Mouse (Mus musculus) embryonic facial prominence, embryonic 14.5 days (tissue): ENCODE data around the gene Tfpt. TPM values are rescaled to one million over a fixed set of nuclear protein-coding genes. Genes with fewer than 3 reads are reported as not detected.
A peak's percentile ranks its signal among the peaks of the same experiment; 100 is the strongest.

Experiments used
- ATAC-seq: fragments of 200-750 bp; cut with Nextera tagmentation; 2 replicates; pipeline ENCODE4 v1.8.0; 2017; ENCODE audit warnings: low read depth, moderate number of reproducible peaks, moderate TSS enrichment
- DNase-seq: peaks from one replicate; pipeline ENCODE4 v3.0.0-alpha.2; 2015; ENCODE audit warnings: low spot score
- H3K27ac ChIP-seq: fragments of 300-500 bp; sonication (generic); replicated peaks from 2 replicates; pipeline ENCODE4 v1.5.1; 2014; ENCODE audit warnings: low read depth, mild to moderate bottlenecking, low read length, moderate library complexity
- H3K27me3 ChIP-seq: fragments of 300-500 bp; sonication (generic); replicated peaks from 2 replicates; pipeline ENCODE4 v1.6.1; 2014; ENCODE audit warnings: low read length; ENCODE audit not compliant: control insufficient read depth, insufficient read depth
- H3K36me3 ChIP-seq: fragments of 300-500 bp; sonication (generic); 2 replicates; pipeline ENCODE4 v1.6.1; 2014; ENCODE audit warnings: low read length, mixed read lengths; ENCODE audit not compliant: control insufficient read depth, insufficient read depth
- H3K4me1 ChIP-seq: fragments of 300-500 bp; sonication (generic); 2 replicates; pipeline ENCODE4 v1.6.1; 2014; ENCODE audit warnings: antibody characterized with exemption, low read length; ENCODE audit not compliant: control insufficient read depth, insufficient read depth
- H3K4me2 ChIP-seq: fragments of 300-500 bp; sonication (generic); 2 replicates; pipeline ENCODE4 v1.6.1; 2014; ENCODE audit warnings: low read depth, mild to moderate bottlenecking, low read length, moderate library complexity, mixed read lengths
- H3K4me3 ChIP-seq: fragments of 300-500 bp; sonication (generic); 2 replicates; pipeline ENCODE4 v1.5.1; 2014; ENCODE audit warnings: low read depth, mild to moderate bottlenecking, low read length
- H3K9ac ChIP-seq: fragments of 300-500 bp; sonication (generic); 2 replicates; pipeline ENCODE4 v1.6.1; 2014; ENCODE audit warnings: low read depth, mild to moderate bottlenecking, low read length, moderate library complexity, mixed read lengths
- H3K9me3 ChIP-seq: fragments of 300-500 bp; sonication (generic); 2 replicates; pipeline ENCODE4 v1.6.1; 2016; ENCODE audit warnings: low read length; ENCODE audit not compliant: control insufficient read depth
- WGBS: fragments of 180-500 bp; shearing (Covaris S2); extraction: QIAGEN DNeasy Blood & Tissue Kit; methylation state at CpG from one replicate; pipeline ENCODE4 v1.1.7; 2014; 5-methylcytosine and 5-hydroxymethylcytosine counted together
- polyA plus RNA-seq: library from polyadenylated mRNA; unstranded; fragments of >200 nt; fragmentation: Nextera tagmentation; extraction: Ambion mirVana; gene quantifications from 2 replicates; pipeline ENCODE4 v1.2.1, GENCODE M21; 2014

Tfpt gene
- polyA plus RNA-seq, 1 experiment from 2014 or later: 20.5 TPM

DNA sequence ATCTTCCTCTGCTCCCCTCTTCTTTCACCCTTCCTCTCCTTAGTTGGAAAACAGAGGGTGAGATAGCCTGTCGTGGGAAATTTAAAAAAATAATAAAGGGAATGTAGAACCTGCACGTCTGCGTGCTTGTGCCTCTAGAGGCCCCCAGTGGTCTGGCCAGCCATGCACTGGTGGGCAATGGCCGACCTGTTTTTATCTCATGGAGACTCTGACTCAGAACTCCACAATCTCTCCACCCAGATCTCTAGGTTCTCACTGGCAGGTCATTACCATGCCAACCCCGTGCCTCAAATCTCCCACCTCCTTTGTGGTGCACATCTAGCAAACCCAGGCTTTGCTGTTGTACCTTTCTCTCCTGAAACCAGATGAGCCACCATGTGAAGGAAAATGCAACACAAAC is 35.0 kb downstream of the Tfpt start:
- Histone ChIP-seq H3K4me3 (no peak overlapping the region), H3K9me3 (no peaks in the 10 kb centered on the region), H3K27me3 (no peaks in the 10 kb centered on the region), H3K36me3 (no peaks in the 10 kb centered on the region), H3K4me2 (peak overlapping the region; percentile 28), H3K9ac (no peak overlapping the region), H3K4me1 (no peaks in the 10 kb centered on the region), H3K27ac (no peak overlapping the region)
- 15% methylated on average over 5 of the region's 5 CpGs for WGBS
- DNase-seq (no peak), ATAC-seq (no peak)

DNA sequence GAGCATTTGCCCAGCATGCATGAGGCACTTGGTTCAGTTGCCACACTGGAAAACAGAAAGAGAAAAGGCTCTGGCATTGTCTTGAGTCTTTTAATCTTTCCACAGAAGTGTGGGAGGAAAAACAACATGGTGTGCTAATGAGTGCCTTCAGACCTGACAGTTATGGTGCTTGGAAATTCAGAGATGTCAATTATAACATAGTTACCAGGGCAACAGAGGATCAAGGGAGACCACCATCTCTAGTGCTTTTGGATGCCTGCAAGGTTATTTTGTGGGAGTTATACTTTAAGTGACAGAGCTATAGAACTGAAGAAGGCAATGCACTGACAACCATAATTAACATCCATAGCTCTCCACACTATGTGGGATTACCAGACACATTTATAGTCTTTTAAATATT is 35.9 kb downstream of the Tfpt start:
- no peaks in the 10 kb centered on the region for H3K36me3 ChIP-seq
- H3K9me3 ChIP-seq: no peaks in the 10 kb centered on the region
- no peaks in the 10 kb centered on the region for H3K27me3 ChIP-seq
- no peak overlapping the region for H3K4me3 ChIP-seq
- DNase-seq (no peak), ATAC-seq (no peak)
- H3K9ac ChIP-seq: no peak overlapping the region
- H3K4me1 ChIP-seq: no peaks in the 10 kb centered on the region
- H3K4me2 ChIP-seq: no peak overlapping the region
- H3K27ac ChIP-seq: no peak overlapping the region

DNA sequence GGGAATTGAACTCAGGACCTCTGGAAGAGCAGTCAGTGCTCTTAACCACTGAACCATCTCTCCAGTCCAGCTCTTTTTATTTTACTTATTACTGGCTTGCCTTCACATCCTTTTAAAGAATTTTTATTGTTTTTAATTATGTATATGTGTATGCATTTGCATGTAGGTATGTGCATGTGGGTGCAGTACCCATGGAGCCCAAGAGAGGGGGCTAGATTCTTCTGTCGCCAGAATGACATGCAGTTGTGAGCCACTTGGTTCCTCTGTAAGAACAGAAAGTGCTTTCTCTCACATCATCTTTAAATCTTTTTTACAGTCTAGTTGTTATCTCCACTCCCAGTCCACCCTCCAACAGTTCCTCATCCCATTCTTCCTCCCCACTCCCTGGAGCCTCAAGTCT is 38.2 kb downstream of the Tfpt start:
- Histone ChIP-seq H3K9ac (no peak overlapping the region), H3K4me1 (no peaks in the 10 kb centered on the region), H3K36me3 (no peaks in the 10 kb centered on the region), H3K4me3 (no peak overlapping the region), H3K9me3 (no peaks in the 10 kb centered on the region), H3K27me3 (no peaks in the 10 kb centered on the region), H3K27ac (no peak overlapping the region), H3K4me2 (no peak overlapping the region)
- DNase-seq (no peak), ATAC-seq (no peak)
- 80% methylated on average over 1 of the region's 1 CpGs for WGBS

DNA sequence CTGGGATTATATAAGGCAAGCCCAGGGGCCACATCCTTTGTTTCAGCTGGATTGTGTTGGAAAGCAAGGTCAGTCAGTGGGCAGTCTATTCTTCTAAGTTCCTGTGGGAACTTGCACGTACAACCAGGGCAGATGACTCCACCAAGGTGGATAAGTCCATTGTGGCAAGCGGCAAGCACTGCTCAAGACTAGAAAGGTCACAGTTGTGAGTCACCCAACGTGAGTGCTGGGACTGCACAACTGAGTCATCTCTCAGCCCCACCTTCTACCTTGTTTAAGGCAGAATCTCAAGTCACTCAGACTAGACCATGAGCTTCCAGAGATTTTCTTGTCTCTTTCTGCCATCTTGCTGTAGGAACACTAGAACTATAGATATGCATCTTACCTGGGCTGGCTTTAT is 39.2 kb downstream of the Tfpt start:
- Histone ChIP-seq H3K36me3 (no peaks in the 10 kb centered on the region), H3K4me2 (no peak overlapping the region), H3K4me1 (no peaks in the 10 kb centered on the region), H3K9ac (no peak overlapping the region), H3K27ac (no peak overlapping the region), H3K9me3 (no peaks in the 10 kb centered on the region), H3K4me3 (no peak overlapping the region), H3K27me3 (no peaks in the 10 kb centered on the region)
- ATAC-seq: no peak
- WGBS: 88% methylated on average over 3 of the region's 3 CpGs
- no peak for DNase-seq

DNA sequence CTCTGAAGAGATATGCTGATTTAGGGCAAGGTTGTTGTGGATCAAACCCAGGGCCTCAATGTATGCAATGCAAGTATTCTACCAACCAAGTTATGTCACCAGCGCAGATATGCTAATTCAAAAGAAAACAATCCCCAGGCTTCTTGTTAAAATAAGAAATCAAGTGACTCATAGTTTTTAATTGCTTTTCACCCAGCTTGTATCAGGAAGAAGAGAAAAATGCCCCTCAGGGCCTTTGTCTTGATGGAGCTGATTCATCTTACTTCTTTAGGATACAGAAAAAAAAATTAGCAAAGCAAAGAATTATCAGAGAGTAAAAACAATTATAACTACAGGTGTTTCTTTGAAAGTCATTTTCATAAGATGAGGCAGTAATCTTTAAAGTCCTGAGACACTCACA is 42.4 kb downstream of the Tfpt start:
- Histone ChIP-seq H3K4me3 (no peak overlapping the region), H3K4me2 (no peak overlapping the region), H3K9me3 (no peaks in the 10 kb centered on the region), H3K36me3 (no peaks in the 10 kb centered on the region), H3K9ac (no peak overlapping the region), H3K27ac (no peak overlapping the region), H3K4me1 (no peaks in the 10 kb centered on the region), H3K27me3 (no peaks in the 10 kb centered on the region)
- 64% methylated on average over 1 of the region's 1 CpGs for WGBS
- ATAC-seq (no peak), DNase-seq (no peak)

DNA sequence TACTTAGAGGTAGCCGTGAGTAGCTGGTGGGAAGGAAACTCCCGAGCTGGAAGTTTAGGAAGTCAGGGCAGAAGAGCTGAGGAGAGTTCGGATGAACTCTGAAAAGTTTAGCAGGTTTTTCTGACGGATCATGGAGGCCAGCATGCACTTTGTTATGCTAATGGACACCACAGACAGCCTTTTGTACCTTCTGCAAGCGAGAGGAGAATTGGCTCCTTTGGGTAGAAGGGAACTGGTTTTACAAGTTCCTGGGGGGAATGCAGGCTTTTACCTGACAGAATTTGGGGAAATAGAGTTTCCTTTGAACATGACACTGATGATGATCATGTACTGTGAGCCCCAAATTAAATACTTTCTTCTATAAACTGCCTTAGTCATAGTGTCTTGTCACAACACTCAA is 43.5 kb downstream of the Tfpt start:
- no peaks in the 10 kb centered on the region for H3K4me1 ChIP-seq
- no peaks in the 10 kb centered on the region for H3K36me3 ChIP-seq
- peak; percentile 41; the same call in 1 of the 2 replicates for ATAC-seq
- peak; percentile 60 for DNase-seq
- H3K9me3 ChIP-seq: no peaks in the 10 kb centered on the region
- 0 out of 2 replicates have a peak overlapping the region, but pooled peaks have one; percentile 30 for H3K9ac ChIP-seq
- H3K4me2 ChIP-seq: no peak overlapping the region
- H3K27ac ChIP-seq: no peak overlapping the region
- H3K27me3 ChIP-seq: no peaks in the 10 kb centered on the region
- WGBS: 4% methylated on average over 5 of the region's 5 CpGs
- H3K4me3 ChIP-seq: no peak overlapping the region

DNA sequence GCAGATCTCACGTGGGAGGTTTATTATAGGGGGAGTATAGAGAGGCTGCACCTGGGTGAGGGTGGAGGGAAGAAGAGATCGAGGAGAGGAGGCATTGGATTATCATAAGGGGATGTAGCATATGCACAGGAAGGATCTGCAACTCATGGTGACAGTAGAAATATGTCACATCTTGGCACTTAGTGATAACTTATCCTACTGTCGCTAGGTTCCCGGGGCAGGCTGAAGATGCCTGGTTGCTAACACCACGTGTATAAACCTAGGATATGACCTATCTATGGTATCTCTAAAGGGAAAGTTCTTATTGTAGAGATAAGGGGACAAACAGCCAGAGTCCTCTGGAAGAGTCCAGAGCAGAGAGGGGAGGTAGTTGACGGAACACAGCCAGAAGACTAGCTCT is 44.0 kb downstream of the Tfpt start:
- Histone ChIP-seq H3K9ac (0 out of 2 replicates have a peak overlapping the region, but pooled peaks have one; percentile 30), H3K4me2 (no peak overlapping the region), H3K36me3 (no peaks in the 10 kb centered on the region), H3K4me1 (no peaks in the 10 kb centered on the region), H3K27me3 (no peaks in the 10 kb centered on the region), H3K27ac (no peak overlapping the region), H3K4me3 (no peak overlapping the region), H3K9me3 (no peaks in the 10 kb centered on the region)
- DNase-seq (no peak), ATAC-seq (no peak)
- WGBS: 13% methylated on average over 6 of the region's 6 CpGs

DNA sequence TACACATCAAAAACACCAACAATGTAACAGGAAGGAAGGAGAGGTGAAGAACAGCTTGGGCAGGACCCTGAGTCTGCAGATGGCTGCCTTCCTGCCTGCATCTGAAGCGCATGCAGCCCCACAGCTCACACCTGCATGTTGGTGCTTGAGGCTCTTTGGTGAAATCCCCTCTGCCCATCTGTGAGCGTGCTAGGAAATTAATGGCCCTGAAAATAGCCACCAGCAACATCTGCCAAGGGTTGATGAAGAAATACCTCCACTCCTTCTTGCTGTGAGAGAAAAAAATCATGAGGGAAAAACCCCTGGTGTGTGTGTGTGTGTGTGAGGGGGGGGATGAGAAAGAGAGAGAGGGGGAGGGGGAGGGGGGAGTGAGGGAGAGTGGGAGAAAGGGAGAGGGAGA is 49.7 kb downstream of the Tfpt start:
- 56% methylated on average over 2 of the region's 2 CpGs for WGBS

DNA sequence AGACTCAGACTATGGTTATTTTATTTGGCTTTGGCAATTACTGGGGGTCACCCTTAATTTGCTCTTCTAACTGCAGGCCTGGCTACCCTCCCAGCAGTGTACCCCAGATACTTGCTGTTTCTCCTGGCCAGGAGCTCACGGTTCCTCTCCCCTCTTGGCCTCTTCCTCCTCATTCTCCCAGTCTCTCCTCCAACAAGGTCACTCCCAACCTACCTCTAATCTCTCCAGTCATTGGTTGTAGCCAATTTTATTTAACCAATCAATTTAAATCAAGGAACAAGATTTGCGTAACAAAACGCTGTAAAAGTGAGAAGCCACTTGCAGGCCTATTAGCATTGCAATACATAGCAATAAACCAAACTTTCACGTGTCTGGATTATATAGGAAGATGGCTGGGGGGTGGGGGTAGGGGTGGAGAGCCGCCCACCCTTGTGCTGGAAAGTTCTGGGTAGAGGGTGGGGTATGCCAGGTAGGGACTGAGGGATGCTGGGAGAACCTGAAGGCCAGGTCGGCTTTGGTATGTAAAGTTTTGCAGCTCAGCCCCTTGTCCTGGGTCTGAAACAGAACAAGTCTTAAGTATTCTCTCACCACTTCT is 50.7 kb downstream of the Tfpt start:
- no peaks in the 10 kb centered on the region for H3K4me1 ChIP-seq
- WGBS: 70% methylated on average over 6 of the region's 6 CpGs
- no peak overlapping the region for H3K9ac ChIP-seq
- no peak overlapping the region for H3K4me3 ChIP-seq
- no peaks in the 10 kb centered on the region for H3K27me3 ChIP-seq
- DNase-seq (no peak), ATAC-seq (no peak)
- H3K27ac ChIP-seq: no peak overlapping the region
- no peak overlapping the region for H3K4me2 ChIP-seq
- H3K36me3 ChIP-seq: no peaks in the 10 kb centered on the region
- no peaks in the 10 kb centered on the region for H3K9me3 ChIP-seq

More for the DNA sequence above, 49.7 kb downstream of the Tfpt start:
- Histone ChIP-seq H3K9ac (no peak overlapping the region), H3K36me3 (no peaks in the 10 kb centered on the region), H3K4me3 (no peak overlapping the region), H3K27ac (no peak overlapping the region), H3K4me1 (no peaks in the 10 kb centered on the region), H3K27me3 (no peaks in the 10 kb centered on the region), H3K9me3 (no peaks in the 10 kb centered on the region), H3K4me2 (no peak overlapping the region)
- DNase-seq: no peak
- no peak for ATAC-seq
